Mouse (Mus musculus) gastrocnemius, postnatal 14 days (tissue): Measurements from ENCODE around the gene Luc7l3. TPM values are rescaled to one million over a fixed set of nuclear protein-coding genes. Genes with fewer than 3 reads are reported as not detected.
A peak's percentile ranks its signal among the peaks of the same experiment; 100 is the strongest.

Experiments used
- DNase-seq: peaks from one replicate; pipeline ENCODE4 v3.0.0; 2021; ENCODE audit warnings: mixed read lengths
- intact Hi-C: fragments of 180-260 bp; cut with DNase I; formaldehyde crosslinking; loops from one replicate; pipeline ENCODE4 v1.15.1; 2025; ENCODE audit warnings: low total_unique reads
- long read RNA-seq, 2 experiments: library from polyadenylated mRNA; stranded (forward); transcript quantifications; one replicate each; pipeline ENCODE4 v2.0.0; 2021
- total RNA-seq, 2 experiments: library from RNA; stranded (reverse); gene quantifications; 2 replicates each; pipeline ENCODE4 v1.2.3; 2021

Gene Luc7l3
- 10 to 100 TPM; 32.2 to 33.1 TPM for total RNA-seq
- long read RNA-seq, experiment 1, partial matches to known transcripts: 3 of 9 reads
- long read RNA-seq, experiment 1, other reads (novel, unspliced or antisense): 4 of 9 reads
- long read RNA-seq, experiment 2, full-length matches to known transcripts: 10 of 10 reads
- long read RNA-seq, experiment 2, partial matches to known transcripts: 0 of 10 reads
- long read RNA-seq, experiment 2, other reads (novel, unspliced or antisense): 0 of 10 reads

DNA sequence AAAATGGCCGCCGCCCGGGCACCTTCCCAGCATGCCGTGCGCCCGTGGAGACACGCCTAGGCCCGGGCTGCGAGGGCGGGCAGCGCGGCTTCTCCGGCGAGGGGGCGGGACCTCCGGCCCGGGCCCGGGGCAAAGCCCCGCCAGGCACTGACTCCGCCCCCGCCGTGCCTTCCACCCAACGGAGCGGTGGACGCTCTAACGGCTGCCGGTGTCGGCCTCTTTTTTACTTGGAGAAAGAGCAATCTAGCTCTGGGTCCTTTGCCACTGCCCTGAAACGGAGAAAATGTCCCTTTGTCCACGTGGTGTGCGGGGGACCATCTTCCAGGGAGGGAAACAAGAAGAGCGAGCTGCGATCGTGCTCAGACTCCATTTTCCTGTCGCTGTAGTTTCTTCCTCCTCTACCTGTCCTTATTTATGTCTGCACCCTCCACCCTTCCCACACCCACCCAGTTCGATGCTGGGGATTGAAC is at the start of gene Luc7l3:
Gene Luc7l3 (minus strand): TSS at position 58 of the 470 bp plus-strand sequence.
- peak; percentile 97 for DNase-seq
- intact Hi-C loops: no loop called here

DNA sequence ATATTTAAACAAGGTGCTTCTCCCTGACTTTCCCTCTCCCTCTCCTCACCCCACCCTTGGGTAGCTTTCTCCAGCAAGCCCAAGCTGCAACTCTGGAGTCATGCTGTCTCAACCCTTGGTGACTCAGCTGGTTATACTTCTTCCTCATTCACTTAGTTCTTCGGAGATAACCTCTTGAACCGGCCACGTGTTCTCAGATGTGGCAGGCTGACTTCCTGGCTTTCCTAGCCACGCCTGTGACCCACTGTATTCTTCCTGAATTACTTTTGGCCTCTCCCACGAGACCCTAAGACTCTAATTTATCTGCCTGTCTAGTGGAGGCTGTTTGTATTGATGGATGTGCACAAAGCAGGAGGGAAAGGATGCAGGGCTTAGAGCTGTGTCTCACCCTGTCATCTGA is 49.0 kb upstream of the Luc7l3 start:
- intact Hi-C loops: no loop called here
- DNase-seq: no peak

DNA sequence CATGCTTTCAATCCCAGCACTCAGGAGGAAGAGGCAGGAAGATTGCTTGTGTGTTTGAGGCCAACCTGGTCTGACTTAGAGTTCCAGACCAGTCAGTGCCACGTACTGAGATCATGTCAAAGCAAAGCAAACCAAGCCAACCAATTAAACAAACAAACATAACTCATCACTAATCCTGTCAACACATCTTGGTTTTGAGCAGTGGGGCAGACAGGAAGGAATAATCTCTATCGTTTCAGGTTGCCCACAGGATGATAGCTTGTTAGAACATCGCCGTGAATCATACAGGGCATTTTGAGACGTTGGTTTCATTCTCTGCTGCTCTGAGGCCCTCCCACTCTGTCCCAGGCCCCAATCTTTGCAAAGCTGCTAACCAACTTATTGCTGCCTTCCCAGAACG is 48.2 kb upstream of the Luc7l3 start:
- intact Hi-C loops: no loop called here
- DNase-seq: no peak

DNA sequence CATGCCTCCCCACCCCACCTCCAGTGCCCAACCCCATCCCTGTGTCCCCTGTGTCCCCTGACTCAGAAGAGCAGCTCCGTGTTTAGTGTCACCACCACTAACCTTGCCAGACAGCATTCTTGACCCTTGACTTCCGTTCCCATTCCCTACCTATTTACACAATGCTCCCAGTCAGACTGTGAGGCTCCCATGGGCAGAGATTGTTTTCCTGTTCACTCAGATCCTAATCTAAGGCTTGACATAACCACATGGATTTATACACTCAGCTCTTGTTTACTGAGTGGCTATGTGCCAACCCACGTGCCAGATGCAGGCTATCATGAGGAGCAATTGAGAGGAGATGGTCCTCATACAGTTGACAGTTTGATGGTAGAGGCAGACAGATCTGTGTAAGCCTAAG is 43.6 kb upstream of the Luc7l3 start:
- intact Hi-C loops: no loop called here
- no peak for DNase-seq

DNA sequence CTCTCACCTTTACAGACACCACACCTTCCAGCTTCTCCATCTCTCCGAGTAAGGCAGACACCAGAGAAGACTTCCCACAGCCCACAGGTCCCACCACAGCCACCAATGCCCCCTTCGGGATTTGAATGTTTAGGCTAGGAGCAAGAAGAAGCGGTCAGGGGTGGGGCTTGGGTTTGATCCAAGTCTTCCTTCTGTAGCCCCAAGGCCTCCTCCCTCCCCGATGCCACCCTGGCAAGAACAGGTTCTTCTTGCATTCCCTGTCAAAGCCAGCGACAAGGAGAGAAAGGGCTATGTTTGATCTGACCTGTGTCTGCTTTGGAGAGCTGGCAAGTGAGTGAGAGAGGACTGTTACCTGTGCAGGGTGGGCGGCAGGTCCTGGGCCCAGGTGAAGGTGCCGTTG is 41.9 kb upstream of the Luc7l3 start:
- DNase-seq: no peak
- intact Hi-C loops: no loop called here

DNA sequence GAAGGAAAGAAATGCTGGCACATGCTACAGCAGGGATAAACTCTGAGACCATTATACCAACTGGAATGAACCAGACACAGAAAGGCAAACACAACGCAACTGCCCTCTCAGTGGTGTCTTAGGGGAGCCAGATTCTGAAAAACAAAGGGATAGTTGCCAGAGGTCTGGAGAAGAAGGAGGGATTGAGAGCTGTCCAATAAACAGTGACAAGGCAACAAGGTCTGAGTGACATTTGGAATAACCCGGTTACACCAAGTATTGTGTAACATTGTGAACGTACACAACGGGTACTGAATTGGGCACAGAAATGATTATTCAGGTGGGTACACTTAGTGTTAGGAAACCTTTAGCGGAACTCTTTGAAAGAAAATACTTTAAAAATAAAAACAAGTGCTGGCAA is 40.3 kb upstream of the Luc7l3 start:
- DNase-seq: no peak
- intact Hi-C loops: no loop called here

DNA sequence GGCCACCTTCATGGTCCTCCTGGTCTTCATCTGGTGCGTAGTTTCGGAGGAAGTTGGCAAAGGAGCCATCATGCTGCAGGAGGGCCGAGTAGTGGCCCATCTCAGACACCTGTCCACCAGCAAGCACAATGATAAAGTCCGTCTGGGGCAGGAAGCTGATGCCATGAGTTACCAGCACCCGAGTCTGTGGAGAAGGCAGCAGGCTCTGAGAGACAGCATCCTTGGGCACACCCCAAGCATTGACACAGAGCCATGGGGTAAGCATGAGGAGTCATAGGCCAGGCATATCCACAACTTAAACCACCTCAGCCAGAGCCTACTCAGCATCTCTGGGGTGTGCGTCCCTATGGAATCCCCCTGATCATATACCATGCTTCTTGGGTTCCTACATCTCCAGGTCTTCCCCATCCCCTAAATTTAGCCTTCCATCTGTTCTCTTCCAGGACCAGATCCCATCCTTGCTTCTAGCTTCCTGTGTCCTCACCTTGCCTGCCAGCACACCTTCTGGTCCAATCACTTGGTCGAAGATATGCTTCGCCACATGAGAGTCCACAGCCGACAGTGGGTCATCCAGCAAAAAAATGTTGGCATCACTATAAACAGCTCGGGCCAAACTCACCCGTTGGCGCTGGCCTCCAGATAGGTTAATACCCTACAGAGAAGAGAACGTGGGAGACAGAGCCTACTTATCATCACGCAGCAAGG is 39.5 kb upstream of the Luc7l3 start:
- DNase-seq: no peak
- intact Hi-C loops: no loop called here

DNA sequence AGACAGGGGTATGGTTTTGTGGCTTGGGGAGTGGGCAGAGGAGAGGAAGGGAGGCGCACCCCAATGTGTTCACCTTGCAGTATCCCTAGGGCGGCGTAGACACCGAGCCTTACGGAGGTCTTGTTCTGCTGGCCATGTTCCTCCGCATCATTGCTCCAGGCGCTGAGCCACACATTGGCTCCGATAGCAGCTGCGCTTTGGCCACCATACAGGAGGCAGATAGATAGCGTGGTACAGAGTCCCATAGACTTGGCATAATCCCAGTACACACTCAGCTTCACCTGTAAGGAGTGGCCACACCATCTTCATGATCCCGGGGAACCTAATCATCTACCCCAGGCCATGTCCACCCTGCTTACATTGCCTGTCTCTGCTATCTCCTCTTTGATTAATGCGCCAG is 37.4 kb upstream of the Luc7l3 start:
- intact Hi-C loops: loop anchor here (5.0 kb wide), 1 partner anchor 33 kb away; the partner anchor contains the start of gene Abcc3
- DNase-seq: no peak

DNA sequence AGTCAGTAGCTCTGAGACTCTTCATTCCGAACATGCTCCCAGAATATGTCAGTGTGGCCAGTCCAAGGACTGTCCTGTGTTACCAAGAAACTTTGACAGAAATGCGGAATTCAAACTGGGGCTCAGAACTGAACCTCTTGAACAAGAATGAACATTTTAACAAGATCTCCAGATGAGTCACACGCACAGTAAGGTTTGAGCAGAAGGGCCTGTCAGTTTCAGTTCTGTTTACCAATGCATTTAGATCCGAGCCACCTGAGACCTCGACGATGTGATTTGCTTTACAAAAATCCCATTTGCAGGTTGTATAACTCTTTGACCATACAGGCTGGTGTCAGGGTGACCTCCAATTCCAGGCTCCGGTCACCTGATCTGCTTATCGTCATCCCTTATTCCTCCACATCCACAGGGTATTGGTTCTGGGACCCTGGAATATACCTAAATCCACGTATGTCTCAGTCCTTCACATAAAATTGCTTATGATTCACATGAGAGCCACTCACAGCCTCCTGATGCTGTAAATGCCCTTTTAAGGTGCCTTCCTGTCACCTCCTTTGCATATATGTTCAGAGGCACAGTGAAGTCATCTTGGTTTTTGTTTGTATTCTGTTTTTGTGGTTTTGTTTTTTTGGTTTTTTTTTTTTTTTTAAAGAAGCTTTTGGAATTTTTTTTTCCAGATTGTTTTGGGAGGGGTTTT is 33.9 kb upstream of the Luc7l3 start:
- DNase-seq: no peak
- intact Hi-C loops: loop anchor here (5.0 kb wide), 1 partner anchor 37 kb away; the partner anchor contains the start of gene Abcc3

DNA sequence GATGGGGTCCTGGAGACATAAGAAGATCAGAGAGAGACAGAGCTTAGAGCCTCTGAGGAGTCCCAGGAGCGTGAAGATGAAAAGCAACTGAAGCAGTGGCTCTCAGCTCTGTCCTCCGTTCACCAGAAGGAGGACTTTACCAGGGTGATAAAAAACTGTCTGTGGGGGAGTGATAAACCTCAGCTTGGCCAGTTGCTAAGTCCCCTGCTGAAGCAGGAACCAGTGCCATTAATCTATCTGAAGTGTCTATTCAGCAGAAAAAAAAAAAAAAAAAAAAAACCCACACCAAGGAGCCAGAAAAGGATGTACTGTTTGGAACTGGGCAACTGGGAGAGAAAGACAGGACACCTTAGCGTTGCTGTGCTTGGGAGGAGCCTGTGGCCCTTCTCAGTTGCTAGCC is 29.3 kb upstream of the Luc7l3 start:
- no peak for DNase-seq

DNA sequence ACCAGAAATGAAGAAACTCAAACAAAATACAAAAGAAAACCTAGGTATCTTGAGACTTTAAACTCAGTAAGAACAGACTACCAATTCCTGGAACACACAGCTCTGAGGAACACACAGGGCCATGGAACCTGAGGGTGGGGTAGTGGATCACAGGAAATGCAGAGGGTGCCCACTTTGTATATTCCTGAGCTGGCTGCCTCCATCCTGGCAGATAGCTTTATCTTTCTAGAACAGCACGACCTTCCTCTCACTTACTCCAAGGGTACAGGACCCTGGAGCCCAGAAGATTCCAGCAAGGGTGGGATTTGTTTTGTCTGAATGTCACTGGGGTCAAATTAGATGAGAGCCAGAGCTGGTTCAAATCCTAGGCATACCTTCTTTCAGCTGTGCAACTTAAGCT is 28.5 kb upstream of the Luc7l3 start:
- intact Hi-C loops: no loop called here
- DNase-seq: no peak

More for the DNA sequence above, 29.3 kb upstream of the Luc7l3 start:
- intact Hi-C loops: no loop called here

DNA sequence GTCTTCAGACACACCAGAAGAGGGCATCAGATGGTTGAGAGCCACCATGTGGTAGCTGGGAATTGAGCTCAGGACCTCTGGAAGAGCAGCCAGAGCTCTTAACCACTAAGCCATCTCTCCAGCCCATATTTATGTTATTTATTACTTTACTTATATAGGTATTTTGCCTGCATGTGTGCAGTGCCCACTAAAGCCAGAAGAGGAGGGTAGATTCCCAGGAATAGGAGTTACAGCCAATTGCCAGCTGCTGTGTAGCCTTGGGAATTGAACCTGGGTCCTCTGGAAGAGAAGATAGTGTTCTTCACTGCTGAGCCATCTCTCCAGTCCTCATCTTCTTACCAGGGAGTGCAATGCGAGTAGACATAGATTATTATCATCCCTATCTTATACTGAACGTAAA is 28.1 kb upstream of the Luc7l3 start:
- no peak for DNase-seq
- intact Hi-C loops: no loop called here

DNA sequence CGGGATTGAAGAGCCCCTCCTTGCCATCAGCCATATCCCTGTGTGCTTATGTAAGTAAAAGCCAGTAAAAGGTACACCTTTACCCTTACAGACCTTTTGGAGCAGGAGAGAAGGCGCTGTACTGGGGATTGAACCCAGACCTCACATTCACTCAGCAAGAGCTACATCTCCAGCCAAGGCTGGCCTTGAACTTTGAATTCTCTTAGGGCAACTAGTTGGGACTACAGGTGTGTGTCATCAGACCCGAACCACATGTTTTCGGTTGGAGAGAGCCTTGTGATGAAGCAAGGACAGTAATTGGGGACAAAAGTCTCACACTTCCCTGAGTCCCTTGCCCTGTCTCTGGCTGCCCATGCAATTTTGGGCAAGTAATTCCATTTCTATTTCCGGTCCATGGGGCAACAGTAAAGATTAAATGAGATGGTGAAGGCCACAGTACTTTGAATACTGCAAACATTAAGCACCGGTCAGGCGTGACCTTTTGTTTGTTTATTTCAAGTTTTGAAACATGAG is 25.3 kb upstream of the Luc7l3 start:
- DNase-seq: no peak
- intact Hi-C loops: no loop called here

DNA sequence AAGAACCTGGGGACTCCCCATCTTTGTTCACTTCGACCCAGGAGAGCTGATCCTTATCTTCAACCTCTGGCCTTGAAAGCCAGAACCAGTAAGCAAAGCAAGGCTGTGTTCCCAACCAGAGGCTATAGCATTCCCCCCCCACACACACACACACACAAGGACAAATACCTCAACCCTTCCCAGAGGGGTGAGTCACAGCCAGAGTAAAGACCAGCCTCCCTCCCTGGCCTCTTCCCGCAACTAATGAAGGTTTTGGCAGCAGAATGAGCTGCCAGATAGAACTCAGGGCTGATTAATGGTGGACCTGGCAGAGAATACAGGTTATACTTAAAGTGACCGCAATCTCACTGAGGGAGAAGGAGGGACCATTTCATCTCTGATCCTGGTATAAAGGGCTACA is 24.8 kb upstream of the Luc7l3 start:
- DNase-seq: no peak

DNA sequence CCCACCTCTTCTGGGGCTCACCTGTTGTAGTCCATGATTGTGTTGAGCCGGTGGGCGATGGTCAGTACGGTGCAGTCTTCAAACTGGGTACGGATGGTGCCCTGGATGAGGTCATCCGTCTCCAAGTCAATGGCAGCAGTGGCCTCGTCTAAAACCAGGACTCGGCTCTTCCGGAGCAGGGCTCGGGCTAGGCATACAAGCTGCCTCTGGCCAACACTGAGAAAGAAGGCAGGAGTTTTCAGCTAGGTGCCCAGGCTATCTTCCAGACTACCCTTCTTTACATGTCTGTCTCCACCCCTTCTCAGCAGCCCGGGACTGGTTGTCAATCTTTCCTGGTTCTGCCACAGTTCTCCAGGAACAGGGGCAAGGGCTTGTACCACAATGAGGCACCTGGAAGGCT is 24.1 kb upstream of the Luc7l3 start:
- intact Hi-C loops: no loop called here
- DNase-seq: no peak

More for the DNA sequence above, 24.8 kb upstream of the Luc7l3 start:
- intact Hi-C loops: no loop called here

DNA sequence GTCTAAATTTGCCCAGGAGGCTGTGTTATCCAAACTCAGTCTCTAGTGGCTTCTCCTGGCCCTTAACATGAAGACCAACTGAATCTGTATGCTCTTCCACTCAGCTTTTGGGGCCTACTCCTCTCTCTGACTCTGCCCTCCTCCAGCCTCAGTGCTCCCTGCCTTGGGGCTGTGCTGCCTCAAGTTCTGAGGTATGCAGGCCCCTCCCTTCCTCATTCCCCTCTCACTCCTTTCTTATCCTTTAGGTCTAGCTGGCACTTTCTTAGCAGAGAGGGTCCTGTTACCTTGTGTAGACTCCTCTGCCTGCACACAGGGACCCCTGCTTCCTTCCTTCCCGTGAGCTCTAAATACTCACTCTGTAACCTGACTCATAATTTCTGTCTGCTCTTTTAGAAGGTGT is 22.7 kb upstream of the Luc7l3 start:
- intact Hi-C loops: loop anchor here (5.0 kb wide), 2 partner anchors 143 to 203 kb away; partner anchors contain the start of genes Rsad1 and Spata20
- no peak for DNase-seq

DNA sequence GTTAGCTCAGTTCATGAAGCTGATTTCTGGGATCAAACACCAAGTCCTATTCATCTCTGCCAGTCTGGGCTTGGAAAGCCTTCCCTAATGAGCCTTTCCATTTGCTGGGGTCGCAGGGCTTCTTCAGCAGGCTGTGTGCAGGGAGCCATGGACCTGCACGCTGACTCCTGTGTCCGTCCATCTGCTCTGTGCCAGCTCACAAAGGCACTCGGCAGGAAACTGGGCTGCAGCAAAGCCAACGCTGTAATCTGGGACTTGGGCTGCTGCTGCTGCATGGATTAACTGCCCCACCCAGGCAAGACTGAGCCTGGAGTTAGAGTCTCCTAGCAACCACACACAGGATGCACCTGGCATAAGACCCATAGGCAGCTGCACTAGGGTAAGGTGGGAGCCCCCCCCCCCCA is 22.2 kb upstream of the Luc7l3 start:
- DNase-seq: no peak
- intact Hi-C loops: loop anchor here (5.0 kb wide), 2 partner anchors 143 to 203 kb away; partner anchors contain the start of genes Rsad1 and Spata20

DNA sequence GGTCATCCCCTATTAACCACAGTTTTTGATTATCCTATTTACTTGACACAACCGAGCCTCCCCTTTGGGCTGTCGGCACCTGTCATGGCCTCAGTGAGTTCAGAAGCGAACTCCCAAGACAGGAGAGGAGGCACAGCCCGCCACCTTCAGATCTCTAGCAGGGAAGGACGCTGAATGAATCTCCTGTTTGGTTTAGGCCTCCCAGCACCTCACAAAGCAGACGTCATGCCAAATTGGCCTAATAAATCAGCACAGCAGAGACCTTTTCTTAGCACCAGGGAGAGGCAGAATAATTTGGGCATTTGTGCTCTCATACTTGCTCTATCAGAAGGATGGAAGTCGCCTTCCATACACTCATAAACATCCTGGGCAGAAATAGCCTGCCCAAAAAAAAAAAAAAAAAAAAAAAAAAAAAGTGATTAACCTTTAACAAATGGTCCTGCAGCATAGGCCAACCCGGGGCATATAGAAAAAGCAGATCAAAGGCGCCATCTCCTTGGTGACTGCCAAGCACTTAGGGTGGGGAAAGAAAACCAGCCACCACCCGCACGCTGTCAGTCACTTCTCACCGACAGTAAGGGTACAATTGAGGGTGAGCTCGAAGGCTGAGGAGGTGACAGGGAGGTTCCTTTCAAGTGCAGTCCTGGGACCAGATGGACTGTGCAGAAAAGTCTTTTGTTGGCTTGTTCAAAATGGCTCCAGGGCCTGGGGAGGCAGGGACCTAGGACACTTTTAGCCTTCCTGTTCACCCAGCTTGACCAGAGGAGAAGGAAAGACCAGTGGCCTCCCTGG is 20.5 kb upstream of the Luc7l3 start:
- intact Hi-C loops: loop anchor here (5.0 kb wide), 2 partner anchors 145 to 205 kb away; partner anchors contain the start of genes Rsad1 and Spata20
- no peak for DNase-seq
